8 mouse cellular contexts compared by ENCODE assay signal in genomic region chr12:110485585-110486331, GRCm38 (mm10). TPM values are rescaled to one million over a fixed set of nuclear protein-coding genes. Genes with fewer than 3 reads are reported as not detected.
DNase-seq lines count a peak whose midpoint lies in the region; ATAC-seq lines count a peak whose summit lies in the region.

No protein-coding gene starts in this region.

- peak overlapping the region; percentile 53 for H3K4me3 ChIP-seq in hindbrain, embryonic 13.5 days

- peaks cover 11% of the 10 kb centered on the region for H3K36me3 ChIP-seq in hindbrain, embryonic 13.5 days

- peak overlapping the region; percentile 94 for H3K4me2 ChIP-seq in hindbrain, embryonic 13.5 days

- no peaks in the 10 kb centered on the region for H3K9me3 ChIP-seq in hindbrain, embryonic 13.5 days

- peak overlapping the region; percentile 95 for H3K27ac ChIP-seq in hindbrain, embryonic 13.5 days

- under 1% methylated on average over 27 of the region's 27 CpGs for WGBS in hindbrain, embryonic 13.5 days

- H3K27me3 ChIP-seq in hindbrain, embryonic 13.5 days: no peaks in the 10 kb centered on the region

- ATAC-seq in hindbrain, embryonic 13.5 days (ENCODE audit: low FRiP score): peak; percentile 87

- peak; percentile 91 for DNase-seq in NIH3T3 (ENCODE audit: low read depth)
- DNase-seq in cerebellum, postnatal 14 days: peak; percentile 75
- DNase-seq in frontal cortex, postnatal 14 days (ENCODE audit: low spot score in 2 of 2): peak; percentile 73 to 83
- peak; percentile 47 to 61 for DNase-seq in layer of hippocampus, postnatal 25 days (ENCODE audit: extremely low spot score in 1 of 2, low spot score in 1 of 2)
- DNase-seq in lung, postnatal 25 days (ENCODE audit: low spot score): peak; percentile 93
- peak; percentile 87 for DNase-seq in retina, embryonic 14.5 days (ENCODE audit: low spot score)
- DNase-seq in thymus, postnatal 4 days: peak; percentile 86

- peaks cover 48% of the 10 kb centered on the region for H3K4me1 ChIP-seq in hindbrain, embryonic 13.5 days (replicated peaks)

- H3K9ac ChIP-seq in hindbrain, embryonic 13.5 days: peak overlapping the region; percentile 78

RNA-seq across cellular contexts. Expression of gene Ppp2r5c, which starts 38.8 kb away (rescaled TPM):
- polyA plus RNA-seq in hindbrain, embryonic 13.5 days (2015; fragmentation: Nextera tagmentation; extraction: Ambion mirVana): 142 and 144 TPM in 2 replicates
- total RNA-seq in layer of hippocampus, postnatal 25 days (2021): 100 to 1,000 TPM; 242 to 246 TPM

Comparison
In these comparisons a context has a peak if more than half of its experiments do, and no peak if none do; other contexts are left out.
1. Peak in every context shown above with its lines: DNase-seq, ATAC-seq, H3K4me3 ChIP-seq and H3K27ac ChIP-seq.